Mouse (Mus musculus): ENCODE data around the gene Sfswap.

The Sfswap gene

GRCm38 (mm10) chr5:129533731-129534130 lies 32.7 kb downstream of the Sfswap start:
- no peak for DNase-seq

- DNase-seq = peak in 1 of 2 experiments; percentile 33
Measured at GRCm38 (mm10) chr5:129534500-129534899, 33.5 kb downstream of the Sfswap start.

GRCm38 (mm10) chr5:129535021-129535420 lies 34.0 kb downstream of the Sfswap start:
- DNase-seq = no peak

- DNase-seq = no peak
Measured at GRCm38 (mm10) chr5:129535431-129535830, 34.4 kb downstream of the Sfswap start.

GRCm38 (mm10) chr5:129538826-129539225 lies 37.8 kb downstream of the Sfswap start:
- DNase-seq = no peak

GRCm38 (mm10) chr5:129542236-129542635 lies 41.2 kb downstream of the Sfswap start:
- no peak for DNase-seq

- DNase-seq = no peak
Measured at GRCm38 (mm10) chr5:129545787-129546186, 44.8 kb downstream of the Sfswap start.

- DNase-seq = no peak
Measured at GRCm38 (mm10) chr5:129549716-129550115, 48.7 kb downstream of the Sfswap start.

- DNase-seq = no peak
Measured at GRCm38 (mm10) chr5:129550790-129551189, 49.8 kb downstream of the Sfswap start.

GRCm38 (mm10) chr5:129551991-129552390 lies 51.0 kb downstream of the Sfswap start:
- no peak for DNase-seq

- no peak for DNase-seq
Measured at GRCm38 (mm10) chr5:129553642-129554041, 52.6 kb downstream of the Sfswap start.

- DNase-seq = no peak
Measured at GRCm38 (mm10) chr5:129558591-129558990, 57.6 kb downstream of the Sfswap start.

- no peak for DNase-seq
Measured at GRCm38 (mm10) chr5:129559283-129559682, 58.3 kb downstream of the Sfswap start.

GRCm38 (mm10) chr5:129562342-129562741 lies 61.3 kb downstream of the Sfswap start:
- no peak for DNase-seq

GRCm38 (mm10) chr5:129568596-129568995 lies 67.6 kb downstream of the Sfswap start:
- no peak for DNase-seq

GRCm38 (mm10) chr5:129578201-129578600 lies 77.2 kb downstream of the Sfswap start:
- DNase-seq = no peak

- no peak for DNase-seq
Measured at GRCm38 (mm10) chr5:129580046-129580445, 79.0 kb downstream of the Sfswap start.

GRCm38 (mm10) chr5:129580572-129580971 lies 79.6 kb downstream of the Sfswap start:
- no peak for DNase-seq

- no peak for DNase-seq
Measured at GRCm38 (mm10) chr5:129581015-129581414, 80.0 kb downstream of the Sfswap start.

- DNase-seq = peak in 1 of 2 experiments; percentile 9
Measured at GRCm38 (mm10) chr5:129583331-129583730, 82.3 kb downstream of the Sfswap start.

GRCm38 (mm10) chr5:129583761-129584582 lies 83.0 kb downstream of the Sfswap start, which contains the start of gene Mmp17:
Gene Mmp17 (plus strand): TSS chr5:129584169.
- DNase-seq = peak; percentile 88

GRCm38 (mm10) chr5:129584583-129585541 lies 83.8 kb downstream of the Sfswap start:
- DNase-seq = peak; percentile 43 to 49

- peak; percentile 84 to 89 for DNase-seq
Measured at GRCm38 (mm10) chr5:129586016-129586415, 85.0 kb downstream of the Sfswap start.

All from lung, postnatal 4 days (tissue).